Mouse (Mus musculus) left cerebral cortex, postnatal 14 days (tissue): ENCODE data around the gene Fbxw17. TPM values are rescaled to one million over a fixed set of nuclear protein-coding genes. Genes with fewer than 3 reads are reported as not detected.
"Not testable (repeated sequence)": the region's sequence is repeated elsewhere in the genome, so short reads cannot be mapped to it uniquely, and the experiment has no call there.

Experiments used
- DNase-seq, 2 experiments: peaks; one replicate each; pipeline ENCODE4 v3.0.0; 2021 to 2022; ENCODE audit warnings: low spot score in 2 of 2, mixed read lengths in 1 of 2
- intact Hi-C: fragments of 180-260 bp; cut with DNase I; formaldehyde crosslinking; loops from one replicate; pipeline ENCODE4 v1.15.1; 2025
- long read RNA-seq, 2 experiments: library from polyadenylated mRNA; stranded (forward); transcript quantifications; one replicate each; pipeline ENCODE4 v2.0.0; 2021
- total RNA-seq, 2 experiments: library from RNA; stranded (reverse); gene quantifications; 2 replicates each; pipeline ENCODE4 v1.2.3; 2021

Fbxw17 gene
- 10 to 100 TPM; 12.7 to 20.4 TPM for total RNA-seq
- long read RNA-seq, experiment 1, partial matches to known transcripts = 0 of 7 reads
- long read RNA-seq, experiment 1, other reads (novel, unspliced or antisense) = 6 of 7 reads
- long read RNA-seq, experiment 2, partial matches to known transcripts = 0 of 7 reads
- long read RNA-seq, experiment 2, other reads (novel, unspliced or antisense) = 4 of 7 reads

GRCm38 (mm10) chr13:50417389-50418183, at the start of gene Fbxw17:
Gene Fbxw17, plus strand, starts transcription at chr13:50417864.
- intact Hi-C loops = no loop called here
- DNase-seq = peak; percentile 77 to 78

- DNase-seq, intact Hi-C loops: not testable (repeated sequence)
These were observed 44.5 kb upstream of the Fbxw17 start for GRCm38 (mm10) chr13:50372934-50373705.

- intact Hi-C loops, DNase-seq: not testable (repeated sequence)
These were observed 28.5 kb upstream of the Fbxw17 start for GRCm38 (mm10) chr13:50389146-50389545.

- intact Hi-C loops = no loop called here
- no peak for DNase-seq
These were observed 757 bp downstream of the Fbxw17 start for GRCm38 (mm10) chr13:50418421-50418820.

GRCm38 (mm10) chr13:50423625-50424209, 6.1 kb downstream of the Fbxw17 start:
- DNase-seq = no peak
- intact Hi-C loops = no loop called here

- DNase-seq = no peak
- intact Hi-C loops = no loop called here
These were observed 6.9 kb downstream of the Fbxw17 start for GRCm38 (mm10) chr13:50424517-50424916.

- intact Hi-C loops = no loop called here
- no peak for DNase-seq
These were observed 9.0 kb downstream of the Fbxw17 start for GRCm38 (mm10) chr13:50426686-50427085.

- DNase-seq = no peak
- intact Hi-C loops = no loop called here
These were observed 26.1 kb downstream of the Fbxw17 start, which contains the start of gene Gm47429 for GRCm38 (mm10) chr13:50443812-50444211. Gene Gm47429, minus strand, starts transcription at chr13:50443912.

GRCm38 (mm10) chr13:50445261-50445660, 27.6 kb downstream of the Fbxw17 start:
- DNase-seq = no peak
- intact Hi-C loops = no loop called here

GRCm38 (mm10) chr13:50452266-50452665, 34.6 kb downstream of the Fbxw17 start:
- intact Hi-C loops, DNase-seq: not testable (repeated sequence)

GRCm38 (mm10) chr13:50453426-50453825, 35.8 kb downstream of the Fbxw17 start:
- intact Hi-C loops = no loop called here
- no peak for DNase-seq

GRCm38 (mm10) chr13:50460433-50460832, 42.8 kb downstream of the Fbxw17 start:
- intact Hi-C loops, DNase-seq: not testable (repeated sequence)

- no peak for DNase-seq
- intact Hi-C loops = no loop called here
These were observed 47.2 kb downstream of the Fbxw17 start for GRCm38 (mm10) chr13:50464621-50465562.

GRCm38 (mm10) chr13:50467007-50467406, 49.3 kb downstream of the Fbxw17 start, which contains the start of gene Nutm2:
Gene Nutm2, plus strand, starts transcription at chr13:50467307.
- no peak for DNase-seq
- intact Hi-C loops = no loop called here

Other genes starting within 250 kb of the Fbxw17 start
- not detected for gene Gm906, start 167.6 kb upstream of the Fbxw17 start, total RNA-seq
- gene Gm47429, start 26.0 kb downstream of the Fbxw17 start, total RNA-seq = not detected
- gene Nutm2, start 49.4 kb downstream of the Fbxw17 start, total RNA-seq = not detected
- gene Gm904, start 225.4 kb downstream of the Fbxw17 start, total RNA-seq = not detected